Mouse (Mus musculus) bone marrow macrophage, adult 2 months (primary cell): Measurements from ENCODE around the gene Fbxo34. TPM values are rescaled to one million over a fixed set of nuclear protein-coding genes. Genes with fewer than 3 reads are reported as not detected.

Source experiments
- H3K27ac ChIP-seq: 2 replicates; pipeline ENCODE4 v1.5.1; 2012; ENCODE audit warnings: low read depth, low read length; ENCODE audit not compliant: insufficient read depth
- H3K4me1 ChIP-seq: 2 replicates; pipeline ENCODE4 v1.6.1; 2012; ENCODE audit warnings: low read length; ENCODE audit not compliant: control insufficient read depth, insufficient read depth
- H3K4me3 ChIP-seq: 2 replicates; pipeline ENCODE4 v1.5.1; 2012; ENCODE audit warnings: mild to moderate bottlenecking, low read length, moderate library complexity; ENCODE audit not compliant: insufficient read depth
- CTCF ChIP-seq: IDR thresholded peaks from 2 replicates; pipeline ENCODE4 v1.5.1; 2012; ENCODE audit warnings: low read depth, mild to moderate bottlenecking, low read length, moderate library complexity
- POLR2A ChIP-seq: IDR thresholded peaks from 2 replicates; pipeline ENCODE4 v1.6.1; 2012; ENCODE audit warnings: mild to moderate bottlenecking, low read depth, low read length, borderline replicate concordance
- polyA plus RNA-seq: library from polyadenylated mRNA; stranded (reverse); fragments of >200 nt; gene quantifications from 2 replicates; pipeline ENCODE4 v1.2.4, GENCODE M21; 2012; ENCODE audit not compliant: missing spikeins, insufficient read depth, insufficient read length

The Fbxo34 gene
- polyA plus RNA-seq, 1 experiment = 17.6 TPM

DNA sequence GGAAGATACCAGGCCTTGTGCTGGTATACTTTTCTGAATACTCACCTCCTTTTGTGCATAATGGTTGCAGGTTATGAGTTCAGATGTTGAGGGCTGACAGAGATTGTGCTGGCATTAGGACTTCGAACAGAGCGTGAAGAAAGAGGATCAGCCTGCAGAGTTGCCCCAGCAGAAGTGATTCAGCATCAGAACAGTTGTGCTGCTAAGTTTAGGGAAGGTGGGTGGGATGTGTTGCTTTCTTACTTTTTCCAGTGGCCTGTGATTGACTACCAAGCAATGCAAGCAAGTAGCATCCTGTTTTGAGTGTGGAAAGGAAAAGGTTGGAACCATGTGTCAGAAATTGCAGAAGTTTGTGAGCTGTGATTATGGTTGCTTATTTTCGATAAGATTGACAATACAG lies 63.4 kb downstream of the Fbxo34 start:
- TF ChIP-seq CTCF (no peak), POLR2A (no peak)
- H3K27ac ChIP-seq = peak overlapping the region; percentile 19; the same call in 1 of the 2 replicates
- H3K4me3 ChIP-seq = no peak overlapping the region
- H3K4me1 ChIP-seq = peaks cover 45% of the 10 kb centered on the region

DNA sequence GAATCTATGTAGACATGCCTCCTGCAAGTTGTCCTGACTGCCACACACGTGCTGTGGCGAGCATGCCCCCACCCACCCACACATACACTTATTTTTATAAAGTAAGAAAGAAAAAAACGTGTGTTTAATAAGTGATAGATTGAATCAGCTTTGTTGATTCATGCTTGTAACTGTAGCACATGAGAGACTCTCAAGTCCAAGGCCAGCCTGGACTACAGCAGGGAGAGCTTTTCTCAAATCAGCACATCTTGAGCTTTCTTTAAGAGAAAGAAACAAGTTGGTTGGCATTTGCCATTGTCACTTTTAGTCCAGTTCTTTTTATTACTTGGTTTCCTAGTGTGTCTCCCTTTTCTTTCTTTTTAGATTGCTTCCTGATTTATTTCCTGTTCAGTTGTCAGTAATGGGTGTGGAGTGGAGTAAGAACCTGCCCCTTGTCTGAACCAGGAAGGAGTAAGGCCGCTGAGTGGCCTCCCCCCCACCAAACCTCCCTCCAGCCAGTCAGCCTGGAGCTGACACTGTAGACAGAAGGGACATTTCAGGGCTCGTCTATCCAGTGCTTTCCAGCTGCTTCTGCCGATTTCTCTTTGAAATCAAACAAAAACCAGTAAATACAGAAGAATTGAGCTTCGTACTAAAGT lies 64.7 kb downstream of the Fbxo34 start:
- H3K4me3 ChIP-seq = peak overlapping the region; percentile 9; the same call in 1 of the 2 replicates
- no peak for TF ChIP-seq POLR2A
- no peak for TF ChIP-seq CTCF
- peak overlapping the region; percentile 74 for H3K27ac ChIP-seq
- H3K4me1 ChIP-seq = peaks cover 52% of the 10 kb centered on the region

DNA sequence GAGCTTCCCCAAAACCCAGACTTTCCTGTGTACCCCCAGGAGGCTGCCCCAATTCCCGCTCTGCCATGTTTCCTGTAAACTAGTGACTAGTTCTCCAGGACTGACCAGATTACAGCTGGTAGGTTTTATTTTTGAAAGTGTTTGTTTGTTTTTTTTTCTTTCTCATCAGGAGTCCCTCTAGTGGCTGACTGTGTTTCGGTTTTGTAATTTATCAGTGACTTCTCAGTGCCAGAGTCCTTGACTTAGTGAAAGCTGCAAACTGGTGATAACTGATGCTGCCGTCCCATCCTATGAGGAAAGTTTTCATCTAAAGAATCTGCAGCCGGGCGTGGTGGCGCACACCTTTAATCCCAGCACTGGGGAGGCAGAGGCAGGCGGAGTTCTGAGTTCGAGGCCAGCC lies 65.4 kb downstream of the Fbxo34 start:
- peak overlapping the region; percentile 64 for H3K27ac ChIP-seq
- H3K4me3 ChIP-seq = no peak overlapping the region
- H3K4me1 ChIP-seq = peaks cover 50% of the 10 kb centered on the region
- TF ChIP-seq POLR2A = no peak
- peak; percentile 32; the same call in 1 of the 2 replicates for TF ChIP-seq CTCF

DNA sequence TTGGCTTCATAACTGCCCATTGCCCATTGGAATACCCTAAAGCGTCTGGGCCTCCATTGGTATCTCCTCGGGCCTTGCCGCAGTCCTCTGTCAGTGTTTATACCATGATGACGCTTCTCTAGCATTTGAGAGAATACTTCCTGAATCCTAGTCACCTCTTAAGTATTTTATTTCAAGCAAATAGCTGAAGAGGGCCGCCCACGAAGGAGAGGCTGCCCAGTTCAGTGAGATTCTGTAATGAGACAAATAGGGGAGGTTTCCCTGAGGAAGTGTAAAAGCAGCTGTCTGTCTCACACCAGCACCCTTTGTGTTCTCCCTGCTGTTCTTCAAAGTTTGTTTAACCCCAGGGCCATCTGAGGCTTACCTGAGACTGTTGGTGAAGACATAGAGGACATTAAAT lies 66.5 kb downstream of the Fbxo34 start:
- no peak overlapping the region for H3K27ac ChIP-seq
- H3K4me1 ChIP-seq = peaks cover 50% of the 10 kb centered on the region
- TF ChIP-seq CTCF (no peak), POLR2A (no peak)
- no peak overlapping the region for H3K4me3 ChIP-seq

DNA sequence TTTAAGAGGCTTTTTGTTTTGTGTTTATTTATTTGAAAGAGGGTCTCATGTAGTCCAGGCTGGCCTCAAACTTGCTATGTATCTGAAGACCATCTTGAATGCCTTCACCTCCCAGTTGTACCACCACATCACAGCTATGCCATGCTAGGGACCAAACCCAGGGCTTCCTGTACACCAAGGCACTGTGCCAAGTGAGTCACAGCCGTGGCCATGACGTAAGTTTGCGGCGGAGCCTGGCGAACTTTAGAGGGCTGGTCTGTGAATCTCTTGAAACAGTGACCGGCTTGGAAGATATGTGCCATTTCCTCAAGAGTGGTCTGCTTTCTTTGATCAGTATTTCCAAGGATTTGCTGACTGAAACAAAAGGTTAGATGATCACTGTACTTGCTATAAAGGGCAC lies 68.4 kb downstream of the Fbxo34 start:
- Histone ChIP-seq H3K4me3 (no peak overlapping the region), H3K27ac (no peak overlapping the region), H3K4me1 (peaks cover 40% of the 10 kb centered on the region)
- no peak for TF ChIP-seq POLR2A
- TF ChIP-seq CTCF = no peak

DNA sequence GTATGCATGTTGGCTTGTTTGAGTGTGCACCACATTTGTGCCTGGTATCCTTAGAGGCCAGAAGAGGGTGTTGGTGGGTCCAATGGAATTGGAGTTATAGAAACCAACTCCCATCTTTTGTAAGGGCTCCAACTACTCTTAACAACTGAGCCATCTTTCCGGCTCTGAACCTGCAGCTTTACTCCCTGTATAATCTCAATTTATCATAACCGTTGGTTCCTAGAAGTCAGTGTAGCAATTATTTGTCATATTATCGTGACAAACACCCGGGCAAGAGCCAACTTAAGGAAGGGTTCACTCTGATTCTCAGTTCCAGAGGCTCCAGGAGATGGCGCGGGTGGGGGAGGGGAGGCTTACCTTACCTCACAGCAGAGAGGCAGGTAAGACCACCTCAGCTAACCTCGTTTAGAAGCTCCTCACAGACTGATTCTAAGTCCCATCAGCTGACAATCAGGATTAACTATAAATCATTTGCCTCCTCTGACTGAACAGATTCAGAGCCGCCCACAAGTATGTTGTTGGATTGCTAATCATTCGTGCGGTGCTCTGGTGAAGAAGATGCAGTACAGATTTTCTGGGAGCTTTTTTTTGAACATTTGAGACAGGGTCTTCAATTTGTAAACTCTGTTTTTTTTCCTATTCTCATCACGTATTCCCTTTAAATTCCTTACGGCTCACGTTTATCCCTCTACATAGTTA lies 70.7 kb downstream of the Fbxo34 start:
- Histone ChIP-seq H3K4me3 (no peak overlapping the region), H3K27ac (no peak overlapping the region), H3K4me1 (peaks cover 23% of the 10 kb centered on the region)
- TF ChIP-seq CTCF = no peak
- TF ChIP-seq POLR2A = no peak

DNA sequence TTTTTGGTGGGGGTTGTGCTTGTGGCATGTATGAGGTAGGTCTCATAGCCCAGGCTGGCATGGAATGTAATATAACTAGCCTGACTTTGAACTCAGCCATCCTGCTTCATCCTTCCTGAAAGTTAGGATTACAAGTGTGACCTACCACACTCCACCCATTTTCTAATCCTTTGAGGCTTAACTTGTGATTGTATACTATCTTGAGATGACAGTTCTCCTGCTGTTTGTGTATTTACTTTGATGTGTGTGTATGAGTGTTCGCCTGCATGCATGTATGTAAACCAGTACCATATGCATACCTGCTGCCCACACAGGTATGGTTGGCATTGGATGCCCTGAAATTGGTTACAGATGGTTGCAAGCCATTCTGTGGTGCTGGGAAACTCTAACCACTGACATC lies 71.4 kb downstream of the Fbxo34 start:
- no peak overlapping the region for H3K27ac ChIP-seq
- H3K4me1 ChIP-seq = peaks cover 20% of the 10 kb centered on the region
- no peak for TF ChIP-seq POLR2A
- no peak overlapping the region for H3K4me3 ChIP-seq

DNA sequence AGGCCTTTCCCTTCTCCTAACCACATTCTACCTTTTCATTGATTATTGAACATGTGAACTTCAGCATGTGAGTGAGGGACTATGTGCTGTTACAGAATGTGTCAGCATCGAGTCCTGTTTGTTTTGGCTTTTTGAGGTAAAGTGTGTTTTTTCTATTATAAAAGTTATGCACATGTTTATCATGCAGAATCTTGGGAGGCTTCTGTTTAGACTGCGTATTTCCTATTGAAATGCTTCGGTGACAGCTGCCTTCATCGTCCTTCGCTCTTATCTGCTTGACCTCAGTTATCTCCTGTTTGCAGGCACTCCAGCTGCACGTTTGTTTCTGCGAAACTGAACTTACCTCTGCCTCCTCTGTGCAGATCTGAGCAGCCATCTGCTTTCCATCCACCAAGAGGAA lies 72.1 kb downstream of the Fbxo34 start:
- H3K4me3 ChIP-seq = no peak overlapping the region
- TF ChIP-seq CTCF = no peak
- H3K4me1 ChIP-seq = peaks cover 14% of the 10 kb centered on the region
- H3K27ac ChIP-seq = no peak overlapping the region

DNA sequence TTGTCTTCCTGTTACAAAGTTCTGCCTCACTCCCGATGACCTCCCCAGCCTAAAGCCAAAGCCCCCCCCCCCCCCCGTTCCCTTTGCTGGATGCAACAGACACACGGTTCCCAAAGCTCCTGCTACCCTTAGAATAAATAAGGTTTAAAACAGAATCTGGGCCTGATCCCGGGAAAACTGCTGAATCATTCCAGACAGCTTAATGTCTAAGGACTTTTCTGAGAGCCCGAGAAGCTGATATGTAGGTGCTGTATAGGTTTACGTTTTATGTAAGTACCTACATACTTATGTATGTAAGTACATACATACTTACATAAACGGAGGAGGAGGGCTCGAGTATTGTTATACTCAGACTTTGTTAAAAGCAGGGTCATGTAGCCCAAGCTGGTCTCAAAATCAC lies 75.2 kb downstream of the Fbxo34 start:
- Histone ChIP-seq H3K27ac (no peak overlapping the region), H3K4me3 (no peak overlapping the region), H3K4me1 (no peaks in the 10 kb centered on the region)
- TF ChIP-seq POLR2A (no peak), CTCF (no peak)

DNA sequence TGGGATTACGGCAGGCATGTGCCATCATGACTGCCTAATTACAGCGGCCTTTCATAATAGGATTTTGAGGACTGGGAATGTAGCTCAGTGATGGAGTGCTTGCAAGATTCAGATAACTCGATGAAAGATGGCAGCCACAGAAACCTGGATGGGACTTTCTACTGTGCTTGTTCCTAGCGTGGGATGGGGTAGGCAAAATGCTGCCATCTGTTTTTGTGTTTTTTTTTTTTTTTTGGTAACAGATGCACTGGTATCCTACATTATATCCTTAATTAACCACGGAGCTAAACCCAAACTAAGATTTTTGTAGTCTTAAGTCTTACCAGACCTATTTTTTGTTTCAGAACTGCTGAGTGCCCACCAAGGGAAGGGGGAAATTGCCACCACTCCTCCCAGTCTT lies 75.6 kb downstream of the Fbxo34 start:
- Histone ChIP-seq H3K27ac (no peak overlapping the region), H3K4me3 (no peak overlapping the region), H3K4me1 (no peaks in the 10 kb centered on the region)
- TF ChIP-seq POLR2A = no peak
- TF ChIP-seq CTCF = no peak
